Comparison of ENCODE assay signal across 12 mouse cellular contexts in genomic region chr7:65418366-65418911, GRCm38 (mm10).
DNase-seq lines count a peak whose midpoint lies in the region; ATAC-seq and TF ChIP-seq lines count a peak whose summit lies in the region.
"Had no signal": no experiment of that assay in that cellular context is flagged by ENCODE, and none has a peak within 500 bp of the region (broad histone marks: within the 10 kb centered on the region; RNA-seq: fewer than 3 reads in every experiment).

No protein-coding gene starts in this region.

- no peaks in the 10 kb centered on the region for H3K36me3 ChIP-seq in forebrain, embryonic 15.5 days
- no peaks in the 10 kb centered on the region for H3K36me3 ChIP-seq in forebrain, embryonic 10.5 days (replicated peaks)
- H3K36me3 ChIP-seq in hindbrain, embryonic 16.5 days (ENCODE audit: control insufficient read depth, insufficient read depth, low read length) = no peaks in the 10 kb centered on the region; the same call in 1 of the 2 replicates
- no peaks in the 10 kb centered on the region for H3K36me3 ChIP-seq in hindbrain, embryonic 12.5 days
- no peaks in the 10 kb centered on the region for H3K36me3 ChIP-seq in lung, embryonic 15.5 days
- no peaks in the 10 kb centered on the region for H3K36me3 ChIP-seq in heart, postnatal 0 days (replicated peaks; ENCODE audit: control insufficient read depth, insufficient read depth, low read length)
- H3K36me3 ChIP-seq in embryonic facial prominence, embryonic 10.5 days (replicated peaks) = no peaks in the 10 kb centered on the region
- H3K36me3 ChIP-seq: limb, embryonic 15.5 days had no signal

- no peak for TF ChIP-seq CTCF in heart, postnatal 0 days (IDR thresholded peaks at IDR 0.05; ENCODE audit: low read depth)

- WGBS in forebrain, embryonic 15.5 days = 83% methylated on average over 10 of the region's 10 CpGs
- 85% methylated on average over 10 of the region's 10 CpGs for WGBS in forebrain, embryonic 10.5 days
- WGBS in hindbrain, embryonic 16.5 days = 75% methylated on average over 10 of the region's 10 CpGs
- WGBS in hindbrain, embryonic 12.5 days = 85% methylated on average over 10 of the region's 10 CpGs
- 63% methylated on average over 10 of the region's 10 CpGs for WGBS in lung, embryonic 15.5 days
- WGBS in heart, postnatal 0 days = 67% methylated on average over 10 of the region's 10 CpGs
- WGBS in embryonic facial prominence, embryonic 10.5 days = 87% methylated on average over 10 of the region's 10 CpGs

- H3K4me1 ChIP-seq in forebrain, embryonic 15.5 days = peaks cover 9% of the 10 kb centered on the region
- peaks cover 33% of the 10 kb centered on the region for H3K4me1 ChIP-seq in forebrain, embryonic 10.5 days
- H3K4me1 ChIP-seq in hindbrain, embryonic 16.5 days (ENCODE audit: control insufficient read depth, insufficient read depth, low read depth, low read length) = peaks cover 10% of the 10 kb centered on the region
- peaks cover 18% of the 10 kb centered on the region for H3K4me1 ChIP-seq in hindbrain, embryonic 12.5 days
- H3K4me1 ChIP-seq in lung, embryonic 15.5 days = peaks cover 43% of the 10 kb centered on the region
- H3K4me1 ChIP-seq in heart, postnatal 0 days (ENCODE audit: control insufficient read depth, insufficient read depth) = peaks cover 34% of the 10 kb centered on the region
- peaks cover 34% of the 10 kb centered on the region for H3K4me1 ChIP-seq in embryonic facial prominence, embryonic 10.5 days

- ATAC-seq in forebrain, embryonic 15.5 days (replicated peaks) = no peak
- ATAC-seq in hindbrain, embryonic 16.5 days = no peak
- no peak for ATAC-seq in hindbrain, embryonic 12.5 days (ENCODE audit: low FRiP score)
- ATAC-seq in lung, embryonic 15.5 days (ENCODE audit: borderline replicate concordance, extremely low read depth, low FRiP score, low TSS enrichment) = no peak
- no peak for ATAC-seq in heart, postnatal 0 days (ENCODE audit: insufficient read depth, low read depth)

- H3K4me2 ChIP-seq in forebrain, embryonic 15.5 days (replicated peaks) = no peak overlapping the region
- H3K4me2 ChIP-seq in hindbrain, embryonic 16.5 days (ENCODE audit: low read length) = no peak overlapping the region
- no peak overlapping the region for H3K4me2 ChIP-seq in hindbrain, embryonic 12.5 days (replicated peaks)
- H3K4me2 ChIP-seq in lung, embryonic 15.5 days = no peak overlapping the region
- no peak overlapping the region for H3K4me2 ChIP-seq in heart, postnatal 0 days (ENCODE audit: low read depth, low read length)
- H3K4me2 ChIP-seq: limb, embryonic 15.5 days had no signal

- H3K9me3 ChIP-seq in forebrain, embryonic 15.5 days = no peaks in the 10 kb centered on the region
- H3K9me3 ChIP-seq in forebrain, embryonic 10.5 days = no peaks in the 10 kb centered on the region
- H3K9me3 ChIP-seq in hindbrain, embryonic 16.5 days (ENCODE audit: control insufficient read depth, low read length) = no peaks in the 10 kb centered on the region
- H3K9me3 ChIP-seq in hindbrain, embryonic 12.5 days (replicated peaks) = no peaks in the 10 kb centered on the region
- no peaks in the 10 kb centered on the region for H3K9me3 ChIP-seq in lung, embryonic 15.5 days
- no peaks in the 10 kb centered on the region for H3K9me3 ChIP-seq in heart, postnatal 0 days (replicated peaks; ENCODE audit: control insufficient read depth, low read length)
- H3K9me3 ChIP-seq in embryonic facial prominence, embryonic 10.5 days = no peaks in the 10 kb centered on the region
- H3K9me3 ChIP-seq: limb, embryonic 15.5 days had no signal

- no peak for TF ChIP-seq EP300 in heart, postnatal 0 days (IDR thresholded peaks at IDR 0.05; ENCODE audit: low read depth)

- no peak overlapping the region for H3K9ac ChIP-seq in forebrain, embryonic 15.5 days (replicated peaks)
- no peak overlapping the region for H3K9ac ChIP-seq in hindbrain, embryonic 16.5 days (ENCODE audit: low read depth, low read length)
- no peak overlapping the region for H3K9ac ChIP-seq in hindbrain, embryonic 12.5 days
- H3K9ac ChIP-seq in lung, embryonic 15.5 days = no peak overlapping the region
- no peak overlapping the region for H3K9ac ChIP-seq in heart, postnatal 0 days (replicated peaks; ENCODE audit: low read depth, low read length)
- H3K9ac ChIP-seq: limb, embryonic 15.5 days had no signal

- no peak for DNase-seq in forebrain, embryonic 10.5 days (ENCODE audit: extremely low spot score, low spot score)
- no peak for DNase-seq in lung, postnatal 36 days
- no peak for DNase-seq in heart, postnatal 0 days (ENCODE audit: low spot score)
- DNase-seq in embryonic facial prominence, embryonic 10.5 days (ENCODE audit: low spot score) = no peak
- DNase-seq: B cell, adult 2 months; cerebellum, adult 11-12 months; lung, postnatal 14 days had no signal

- H3K27ac ChIP-seq in forebrain, embryonic 15.5 days (replicated peaks) = 0 out of 2 replicates have a peak overlapping the region, but pooled peaks have one; percentile 31
- no peak overlapping the region for H3K27ac ChIP-seq in forebrain, embryonic 10.5 days
- peak overlapping the region; percentile 61 for H3K27ac ChIP-seq in hindbrain, embryonic 16.5 days (ENCODE audit: low read depth, low read length)
- H3K27ac ChIP-seq in hindbrain, embryonic 12.5 days = no peak overlapping the region; the same call in 1 of the 2 replicates
- peak overlapping the region; percentile 67; the same call in 1 of the 2 replicates for H3K27ac ChIP-seq in lung, embryonic 15.5 days
- 0 out of 2 replicates have a peak overlapping the region, but pooled peaks have one; percentile 70 for H3K27ac ChIP-seq in heart, postnatal 0 days (ENCODE audit: low read depth)
- no peak overlapping the region for H3K27ac ChIP-seq in embryonic facial prominence, embryonic 10.5 days (replicated peaks)
- H3K27ac ChIP-seq: limb, embryonic 15.5 days had no signal

- no peaks in the 10 kb centered on the region for H3K27me3 ChIP-seq in forebrain, embryonic 15.5 days
- no peaks in the 10 kb centered on the region for H3K27me3 ChIP-seq in forebrain, embryonic 10.5 days (ENCODE audit: poor library complexity, severe bottlenecking)
- H3K27me3 ChIP-seq in hindbrain, embryonic 16.5 days (replicated peaks; ENCODE audit: control insufficient read depth, insufficient read depth, low read length) = no peaks in the 10 kb centered on the region
- no peaks in the 10 kb centered on the region; the same call in 1 of the 2 replicates for H3K27me3 ChIP-seq in hindbrain, embryonic 12.5 days
- no peaks in the 10 kb centered on the region for H3K27me3 ChIP-seq in lung, embryonic 15.5 days
- no peaks in the 10 kb centered on the region for H3K27me3 ChIP-seq in heart, postnatal 0 days (ENCODE audit: control insufficient read depth, insufficient read depth, low read length)
- no peaks in the 10 kb centered on the region for H3K27me3 ChIP-seq in embryonic facial prominence, embryonic 10.5 days (replicated peaks; ENCODE audit: low read depth, poor library complexity, severe bottlenecking)
- H3K27me3 ChIP-seq: limb, embryonic 15.5 days had no signal

- H3K4me3 ChIP-seq in forebrain, embryonic 15.5 days = no peak overlapping the region
- no peak overlapping the region for H3K4me3 ChIP-seq in forebrain, embryonic 10.5 days
- no peak overlapping the region for H3K4me3 ChIP-seq in hindbrain, embryonic 16.5 days (ENCODE audit: low read length)
- H3K4me3 ChIP-seq in hindbrain, embryonic 12.5 days = no peak overlapping the region
- H3K4me3 ChIP-seq in lung, embryonic 15.5 days = no peak overlapping the region
- H3K4me3 ChIP-seq in heart, postnatal 0 days (ENCODE audit: low read depth, low read length) = no peak overlapping the region
- H3K4me3 ChIP-seq in embryonic facial prominence, embryonic 10.5 days = no peak overlapping the region
- H3K4me3 ChIP-seq: limb, embryonic 15.5 days had no signal

Comparison
In these comparisons a context has a peak if more than half of its experiments do, and no peak if none do; other contexts are left out.
1. H3K27ac ChIP-seq: peak in forebrain, embryonic 15.5 days (single experiment), hindbrain, embryonic 16.5 days (single experiment), lung, embryonic 15.5 days (single experiment) and heart, postnatal 0 days (single experiment); none in forebrain, embryonic 10.5 days (single experiment), hindbrain, embryonic 12.5 days (single experiment) and embryonic facial prominence, embryonic 10.5 days (single experiment).